Mouse (Mus musculus) heart, postnatal 0 days (tissue): ENCODE results near the gene Prrxl1.

ENCODE experiments used
- CTCF ChIP-seq: IDR thresholded peaks from 2 replicates; pipeline ENCODE4 v1.5.1; 2016; ENCODE audit warnings: antibody characterized with exemption, control low read depth, low read depth
- EP300 ChIP-seq: IDR thresholded peaks from 2 replicates; pipeline ENCODE4 v1.6.1; 2016; ENCODE audit warnings: antibody characterized with exemption, low read depth

- TF ChIP-seq CTCF (no peak), EP300 (no peak)
Measured at GRCm38 (mm10) chr14:32598437-32599219, 579 bp upstream of the Prrxl1 start.
